Mouse (Mus musculus): Measurements from ENCODE around the gene Minos1. TPM values are rescaled to one million over a fixed set of nuclear protein-coding genes. Genes with fewer than 3 reads are reported as not detected.

Gene Minos1
- total RNA-seq, 2 experiments from 2014 or later: 203 to 215 TPM

DNA sequence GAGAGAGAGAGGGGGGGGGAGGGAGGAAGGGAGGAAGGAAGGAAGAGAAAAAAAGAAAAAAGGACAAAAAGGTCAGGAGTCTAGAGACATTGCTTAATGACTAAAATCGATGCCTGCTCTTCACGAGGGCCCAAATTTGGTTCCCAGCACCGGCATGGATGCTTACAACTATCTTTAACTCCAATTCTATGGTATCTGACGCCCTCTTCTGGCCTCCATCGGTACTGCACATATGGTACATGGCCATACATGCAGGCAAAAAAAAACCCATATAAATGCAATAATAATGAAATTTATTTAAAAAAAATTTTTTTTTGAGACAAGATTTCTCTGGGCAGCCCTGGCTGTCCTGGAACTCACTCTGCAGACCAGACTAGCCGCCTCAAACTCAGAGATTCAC is 20.5 kb upstream of the Minos1 start:
- DNase-seq (ENCODE audit: extremely low spot score in 1 of 2, low spot score in 2 of 2): no peak
- intact Hi-C loops (cut with DNase I): no loop called here

DNA sequence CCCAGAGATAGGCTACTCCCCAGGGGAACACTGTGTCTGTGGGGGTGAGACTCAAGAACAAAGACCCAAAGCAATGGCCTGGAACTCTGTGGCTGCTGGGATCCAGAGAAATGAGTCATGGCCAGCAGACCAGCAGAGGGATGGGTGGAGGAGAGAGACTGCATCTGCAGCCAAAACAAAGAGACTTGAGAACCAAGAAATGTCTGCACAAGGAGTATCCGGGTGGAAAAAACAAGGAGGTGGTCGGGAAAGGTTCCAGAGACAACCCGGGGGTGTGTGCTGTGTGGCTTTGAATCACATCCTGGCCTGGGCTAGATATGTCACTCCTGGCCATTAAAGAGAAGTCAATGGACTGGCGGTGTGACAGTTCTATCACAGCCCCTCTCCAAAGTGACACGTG is 15.8 kb upstream of the Minos1 start:
- intact Hi-C loops (cut with DNase I): no loop called here
- peak in 1 of 2 experiments; percentile 49 for DNase-seq (ENCODE audit: extremely low spot score in 1 of 2, low spot score in 2 of 2)

DNA sequence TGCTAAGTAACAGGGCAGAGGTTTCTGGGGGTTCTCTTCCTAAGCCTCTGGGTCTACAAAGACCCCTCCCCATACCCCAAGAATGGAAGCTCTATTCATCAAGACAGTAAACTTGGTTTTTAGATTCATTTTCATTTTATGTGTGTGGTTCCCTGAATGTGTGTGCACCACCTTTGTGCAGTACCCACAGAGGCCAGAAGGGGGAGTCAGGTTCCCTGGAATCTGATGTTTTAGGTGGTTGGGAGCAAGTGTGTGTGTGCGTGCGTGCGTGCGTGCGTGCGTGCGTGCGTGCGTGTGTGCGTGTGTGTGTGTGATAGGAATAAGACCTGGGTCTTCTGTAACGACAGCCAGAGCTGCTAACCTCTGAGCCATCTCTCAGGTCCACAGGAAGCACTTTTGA is 14.2 kb upstream of the Minos1 start:
- no peak for DNase-seq (ENCODE audit: extremely low spot score in 1 of 2, low spot score in 2 of 2)
- intact Hi-C loops (cut with DNase I): no loop called here

DNA sequence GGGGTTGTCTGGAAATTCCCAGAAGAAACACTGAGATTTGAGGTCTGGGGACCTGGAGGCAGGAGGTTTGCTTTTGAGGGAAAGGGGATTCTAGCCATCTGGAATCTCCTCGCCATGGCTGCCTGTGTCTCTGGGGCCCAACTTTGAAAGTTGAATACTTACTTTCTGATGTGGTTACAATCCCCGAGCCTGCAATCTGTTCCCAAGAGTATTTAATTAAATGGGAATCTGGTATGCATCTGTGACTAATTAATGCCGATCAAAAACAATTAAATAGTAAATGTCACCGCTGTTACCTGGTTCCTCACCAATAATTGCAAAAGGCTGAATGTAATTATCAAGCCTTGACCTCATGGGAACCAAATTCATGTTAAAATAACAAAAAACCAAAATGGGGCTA is 13.7 kb upstream of the Minos1 start:
- intact Hi-C loops (cut with DNase I): no loop called here

DNA sequence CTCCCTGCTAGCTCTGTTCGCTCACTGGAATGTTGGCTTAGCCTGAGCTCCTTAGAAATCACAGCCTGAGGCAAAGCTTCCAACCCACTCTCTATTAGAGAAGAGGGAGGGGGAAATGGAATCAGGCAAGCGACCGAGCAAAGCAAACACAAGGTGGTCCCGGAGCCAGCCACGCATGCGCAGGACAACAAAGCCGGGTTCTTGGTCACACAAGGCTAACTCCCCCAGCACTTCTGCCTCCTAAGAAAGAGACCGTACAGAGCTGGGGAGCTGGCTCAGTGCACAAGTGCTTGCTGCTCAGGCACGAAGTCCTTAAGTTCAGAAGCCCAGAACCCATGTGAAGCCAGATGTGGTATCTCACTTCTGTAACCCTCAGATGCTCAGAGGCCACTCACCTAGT is 12.1 kb upstream of the Minos1 start:
- intact Hi-C loops (cut with DNase I): no loop called here
- DNase-seq (ENCODE audit: extremely low spot score in 1 of 2, low spot score in 2 of 2): peak in 1 of 2 experiments; percentile 33

More for the DNA sequence above, 13.7 kb upstream of the Minos1 start:
- no peak for DNase-seq (ENCODE audit: extremely low spot score in 1 of 2, low spot score in 2 of 2)

DNA sequence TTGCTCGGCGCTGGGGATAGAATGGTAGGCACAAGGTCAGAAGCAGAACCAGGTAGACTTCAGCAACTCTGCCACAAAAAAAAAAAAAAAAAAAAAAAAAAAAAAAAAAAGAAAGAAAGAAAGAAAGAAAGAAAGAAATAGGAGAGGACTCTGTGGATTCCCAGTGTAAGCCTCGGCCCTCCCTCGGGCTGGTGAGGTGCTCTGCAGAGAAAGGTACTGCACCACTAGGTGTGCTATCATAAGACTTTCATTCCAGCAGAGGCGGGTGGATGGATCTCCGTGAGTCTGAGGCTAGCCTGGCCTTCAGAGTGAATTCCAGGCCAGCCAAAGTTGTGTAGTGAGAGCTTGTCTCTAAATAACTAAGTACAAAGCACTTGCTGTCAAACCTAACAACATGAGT is 10.9 kb upstream of the Minos1 start:
- intact Hi-C loops (cut with DNase I): no loop called here
- DNase-seq (ENCODE audit: extremely low spot score in 1 of 2, low spot score in 2 of 2): no peak

DNA sequence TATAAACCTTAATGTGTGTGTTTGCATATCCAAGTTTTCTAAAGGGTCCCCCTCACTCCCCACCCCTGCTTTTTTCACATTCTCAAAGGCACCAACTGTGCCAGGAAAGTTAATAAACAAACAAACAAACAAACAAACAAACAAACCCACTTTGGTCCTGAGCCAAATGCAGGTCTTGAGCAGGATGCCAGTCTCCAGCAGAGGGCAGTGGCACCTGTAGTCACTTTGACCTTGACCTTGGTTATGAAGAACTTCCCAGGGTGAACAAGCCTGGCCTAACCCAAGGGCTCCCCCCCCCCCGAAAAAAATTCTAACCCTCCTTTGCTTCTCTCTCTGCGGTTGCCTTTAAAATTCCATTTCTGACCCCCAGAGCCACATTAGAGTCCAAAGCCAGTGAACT is 9.4 kb upstream of the Minos1 start:
- DNase-seq (ENCODE audit: extremely low spot score in 1 of 2, low spot score in 2 of 2): no peak
- intact Hi-C loops (cut with DNase I): no loop called here

DNA sequence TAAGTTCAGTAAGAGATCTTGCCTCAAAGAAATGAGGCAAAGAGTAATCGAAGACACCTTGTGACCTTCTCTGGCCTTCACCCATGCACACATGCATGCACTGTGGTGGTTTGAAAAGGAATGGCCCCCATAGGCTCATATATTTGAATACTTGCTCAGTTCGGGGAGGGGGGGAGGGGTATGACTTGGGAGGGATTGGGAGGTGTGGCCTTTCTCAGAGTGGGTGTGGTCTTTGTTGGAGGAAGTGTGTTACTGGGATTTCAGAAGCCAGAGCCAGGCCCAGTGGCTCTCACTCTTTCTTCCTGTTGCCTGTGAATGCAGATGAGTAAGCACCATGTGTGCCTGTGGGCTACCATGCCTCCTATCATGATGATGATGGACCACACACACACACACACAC is 5.1 kb upstream of the Minos1 start:
- intact Hi-C loops (cut with DNase I): no loop called here
- no peak for DNase-seq (ENCODE audit: extremely low spot score in 1 of 2, low spot score in 2 of 2)

DNA sequence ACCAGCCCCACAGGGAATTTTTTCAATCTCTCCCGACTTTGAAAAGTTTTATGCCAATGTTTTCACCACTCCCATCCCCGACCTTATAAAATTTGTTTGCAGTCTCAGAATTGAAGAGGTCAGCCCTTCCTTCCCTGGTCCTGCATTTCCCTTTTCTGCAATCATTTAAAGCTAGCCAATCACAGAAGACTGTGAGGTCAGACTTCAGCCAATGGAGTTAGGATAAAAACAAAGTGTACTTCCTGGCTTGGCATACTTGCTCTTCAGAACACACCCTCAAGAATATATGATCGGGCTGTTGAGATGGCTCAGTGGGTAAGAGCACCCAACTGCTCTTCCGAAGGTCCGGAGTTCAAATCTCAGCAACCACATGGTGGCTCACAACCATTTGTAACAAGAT is 2.2 kb upstream of the Minos1 start:
- intact Hi-C loops (cut with DNase I): no loop called here
- no peak for DNase-seq (ENCODE audit: extremely low spot score in 1 of 2, low spot score in 2 of 2)

DNA sequence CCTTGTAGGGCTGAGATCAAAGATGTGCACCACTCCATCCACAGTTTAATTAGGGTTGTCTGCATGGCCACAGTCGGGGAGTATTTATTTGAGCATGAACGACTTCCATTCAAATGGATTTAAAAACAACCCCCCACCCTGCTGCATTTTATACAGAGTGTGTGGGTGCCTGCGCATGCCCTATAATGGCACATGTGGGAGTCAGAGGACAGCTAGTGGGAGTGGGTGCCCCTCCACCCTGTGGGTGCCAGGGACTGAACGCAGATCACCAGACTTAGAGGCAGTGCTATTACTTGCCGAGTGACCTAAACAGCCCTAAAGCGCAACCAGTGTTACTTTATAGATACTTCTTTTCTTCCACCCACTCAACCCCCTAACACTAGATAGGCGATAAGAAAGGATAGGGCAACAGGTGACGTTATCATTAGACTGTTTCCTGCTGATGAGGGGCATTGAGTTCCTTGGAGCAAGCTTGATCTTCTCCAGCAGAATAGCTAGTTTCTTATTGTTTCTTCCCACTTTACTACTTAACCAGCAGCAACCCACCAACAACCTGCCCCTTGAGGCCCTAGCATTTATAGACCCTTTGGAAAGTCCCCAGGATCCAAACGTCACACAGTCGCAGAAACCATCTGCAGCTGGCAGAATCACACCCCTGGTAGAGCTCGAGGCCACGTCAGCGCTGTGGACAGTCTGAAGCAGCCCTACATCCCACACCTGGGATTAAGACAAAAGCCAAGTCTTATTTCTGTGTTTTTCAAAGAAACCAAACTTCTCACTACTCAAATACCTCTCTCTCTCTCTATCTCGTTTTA is 1.2 kb upstream of the Minos1 start:
- DNase-seq (ENCODE audit: extremely low spot score in 1 of 2, low spot score in 2 of 2): no peak
- intact Hi-C loops (cut with DNase I): no loop called here

DNA sequence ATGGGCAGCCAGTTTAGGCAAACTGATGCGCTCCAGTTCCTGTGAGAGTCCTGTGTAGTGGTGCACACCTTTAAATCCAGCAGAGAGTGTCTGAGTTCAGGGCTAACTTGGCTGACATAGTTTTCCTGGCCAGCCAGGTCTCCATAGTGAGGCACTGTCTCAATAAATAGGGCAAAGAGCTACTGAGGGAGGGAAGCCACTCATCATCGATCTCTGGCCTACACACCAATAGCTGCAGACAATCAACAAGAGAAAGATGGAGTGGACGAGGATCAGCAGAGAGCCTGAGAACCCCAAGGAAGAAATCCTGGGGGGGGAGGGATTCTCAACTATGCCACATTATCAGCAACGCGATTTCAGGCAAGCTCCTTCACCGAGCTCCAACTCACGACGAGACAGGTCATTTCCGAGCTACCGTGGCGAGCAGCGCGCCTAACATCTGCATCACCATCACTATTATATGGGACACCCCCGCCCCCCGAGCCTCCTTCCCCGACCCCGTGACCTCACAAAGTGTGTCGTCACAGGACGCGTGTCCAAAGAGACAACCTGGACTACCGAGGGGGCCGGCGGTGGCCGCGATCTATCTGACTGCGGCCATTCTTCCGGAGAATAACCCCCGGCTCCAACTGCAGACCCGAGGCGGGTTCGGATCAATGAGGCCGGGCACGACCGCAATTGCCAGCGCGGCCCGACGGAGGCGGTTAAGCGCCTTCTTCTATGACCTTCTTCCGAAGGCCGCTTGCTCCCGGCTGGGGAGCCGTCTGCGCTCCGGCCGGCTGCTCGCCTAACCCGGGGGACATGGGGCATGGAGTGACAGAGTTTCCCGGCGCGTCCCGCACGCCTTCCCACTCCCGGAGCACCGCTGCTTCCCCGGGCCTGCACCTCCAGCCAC is 860 bp downstream of the Minos1 start:
- intact Hi-C loops (cut with DNase I): no loop called here

DNA sequence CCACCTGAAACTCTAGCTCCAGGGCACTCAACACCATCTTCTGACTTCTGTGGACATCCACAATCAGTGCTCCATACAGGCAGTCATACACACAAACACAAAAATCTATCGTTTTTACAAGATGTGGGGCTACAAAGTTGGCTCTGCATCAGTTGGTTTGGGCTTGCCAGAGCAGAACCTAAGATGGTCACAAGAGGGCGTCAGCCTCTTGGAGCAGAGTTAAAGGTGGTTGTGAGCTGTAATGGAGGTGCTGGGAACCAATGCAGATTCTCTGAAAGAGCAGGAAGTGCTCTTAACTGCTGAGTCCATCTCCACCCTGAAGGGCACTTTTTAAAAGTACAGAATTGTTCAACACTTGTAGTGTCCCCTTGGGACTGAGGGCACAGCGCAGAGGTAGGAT is 4.4 kb downstream of the Minos1 start:
- intact Hi-C loops (cut with DNase I): no loop called here
- no peak for DNase-seq (ENCODE audit: extremely low spot score in 1 of 2, low spot score in 2 of 2)

More for the DNA sequence above, 860 bp downstream of the Minos1 start:
- DNase-seq (ENCODE audit: extremely low spot score in 1 of 2, low spot score in 2 of 2): peak in 1 of 2 experiments; percentile 76

DNA sequence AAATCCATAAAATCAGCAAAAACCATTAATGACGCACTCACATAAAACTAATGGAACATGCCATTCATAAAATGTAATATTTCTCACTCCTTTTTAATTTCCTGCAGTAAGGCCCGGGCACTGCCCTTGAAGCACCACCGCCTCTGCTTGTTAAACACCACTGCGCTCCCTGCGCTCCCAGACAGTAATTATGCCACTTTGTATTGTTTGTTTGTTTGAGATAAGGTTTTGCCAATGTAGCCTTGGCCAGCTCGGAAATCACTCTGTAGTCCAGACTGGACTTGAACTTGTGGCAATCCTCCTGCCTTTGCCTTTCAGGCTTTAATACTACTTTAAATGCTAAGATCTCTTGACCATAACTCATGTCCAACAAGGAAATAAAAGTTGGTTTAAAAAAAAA is 6.0 kb downstream of the Minos1 start:
- no peak for DNase-seq (ENCODE audit: extremely low spot score in 1 of 2, low spot score in 2 of 2)
- intact Hi-C loops (cut with DNase I): no loop called here

DNA sequence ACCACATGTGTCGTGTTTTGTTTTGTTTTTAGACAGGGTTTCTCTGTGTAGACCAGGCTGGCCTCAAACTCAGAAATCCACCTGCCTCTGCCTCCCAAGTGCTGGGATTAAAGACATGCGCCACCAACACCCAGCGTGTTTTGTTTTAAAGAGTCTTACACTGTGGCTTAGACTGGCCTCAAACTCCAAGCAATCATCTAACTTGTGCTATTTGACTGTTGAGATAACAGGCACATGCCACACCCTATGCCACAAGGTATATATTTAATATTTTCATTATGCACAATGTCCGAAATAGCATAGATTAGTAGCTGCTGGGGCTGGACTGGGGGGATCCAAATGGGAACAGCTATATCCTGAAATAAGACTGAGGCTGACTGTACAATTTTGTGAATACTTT is 8.4 kb downstream of the Minos1 start:
- intact Hi-C loops (cut with DNase I): no loop called here

DNA sequence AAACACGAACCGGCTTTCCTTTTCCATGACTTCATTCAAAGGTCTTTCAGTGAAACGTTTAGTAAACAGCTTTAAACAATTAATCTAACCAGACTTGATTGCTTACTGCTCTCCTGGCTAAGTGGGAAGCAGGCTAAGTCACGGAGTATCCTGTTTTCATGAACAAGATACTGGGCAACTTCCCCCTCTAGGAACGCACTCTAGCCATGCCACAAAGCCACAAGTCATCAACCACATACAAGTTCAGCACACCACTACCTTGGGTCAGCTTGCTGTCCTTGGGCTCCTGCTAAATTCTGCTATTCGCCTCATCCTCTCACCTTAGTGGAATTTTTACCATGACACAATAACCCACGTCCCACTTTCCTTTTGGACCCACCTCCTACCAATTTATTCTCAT is 9.9 kb downstream of the Minos1 start:
- intact Hi-C loops (cut with DNase I): no loop called here
- DNase-seq (ENCODE audit: extremely low spot score in 1 of 2, low spot score in 2 of 2): no peak

More for the DNA sequence above, 8.4 kb downstream of the Minos1 start:
- DNase-seq (ENCODE audit: extremely low spot score in 1 of 2, low spot score in 2 of 2): no peak

DNA sequence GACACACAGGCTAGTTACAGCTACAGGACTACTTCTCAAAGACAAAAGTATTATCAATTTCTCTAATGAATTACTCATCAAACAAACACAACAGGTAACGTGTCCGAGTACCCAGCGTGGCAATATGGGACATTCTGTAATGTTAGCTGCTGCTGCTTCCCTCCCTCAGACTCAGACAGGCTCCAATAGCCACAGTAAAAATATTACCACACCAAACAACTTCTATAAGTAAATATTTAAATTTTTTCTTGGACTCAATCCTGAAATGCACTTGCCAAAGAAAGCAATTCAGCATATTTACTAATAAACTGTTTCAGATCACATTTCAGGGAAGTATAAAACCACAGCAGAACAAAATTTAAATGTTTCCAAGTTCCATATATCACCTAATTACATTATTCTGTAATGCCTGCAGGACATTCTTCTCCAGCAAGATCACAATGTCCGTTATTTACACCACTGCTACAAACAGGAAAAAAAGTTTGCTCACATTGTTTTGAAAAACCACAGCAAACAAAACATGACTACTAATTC is 10.6 kb downstream of the Minos1 start:
- intact Hi-C loops (cut with DNase I): no loop called here
- no peak for DNase-seq (ENCODE audit: extremely low spot score in 1 of 2, low spot score in 2 of 2)

DNA sequence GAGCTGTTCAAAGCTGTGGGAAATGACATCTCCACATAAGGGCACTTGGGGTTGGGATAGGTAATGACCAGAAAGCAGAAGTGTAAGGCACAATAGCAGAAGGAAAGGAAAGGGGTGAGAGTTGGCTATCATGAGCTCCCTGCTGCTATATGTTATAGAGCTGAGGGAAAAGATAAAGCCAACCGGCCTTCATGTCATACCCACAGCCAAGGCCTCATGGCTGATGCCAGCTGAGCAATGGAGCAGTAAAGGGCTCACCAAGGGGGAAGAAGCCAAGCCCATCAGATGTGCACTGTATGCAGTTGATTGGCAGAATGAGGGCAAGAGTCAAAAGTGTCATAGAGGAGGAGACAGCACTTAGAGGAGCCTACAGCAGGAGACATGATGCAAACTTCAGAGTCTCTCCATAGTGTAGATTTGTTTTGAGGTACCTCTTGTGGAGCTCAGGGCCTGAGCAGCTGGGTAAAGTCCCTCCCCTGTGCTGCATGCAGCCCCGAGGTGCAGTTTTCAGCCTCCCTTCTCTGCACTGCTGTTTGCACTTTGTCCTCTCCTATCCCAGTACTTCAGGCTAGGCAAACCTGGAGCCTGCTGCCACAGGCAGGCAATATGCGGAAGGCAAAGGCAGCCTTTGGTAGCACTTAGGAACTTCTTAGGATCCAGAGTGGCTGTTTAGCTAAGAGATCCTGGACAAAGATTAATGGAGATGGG is 14.4 kb downstream of the Minos1 start:
- no peak for DNase-seq (ENCODE audit: extremely low spot score in 1 of 2, low spot score in 2 of 2)
- intact Hi-C loops (cut with DNase I): no loop called here

DNA sequence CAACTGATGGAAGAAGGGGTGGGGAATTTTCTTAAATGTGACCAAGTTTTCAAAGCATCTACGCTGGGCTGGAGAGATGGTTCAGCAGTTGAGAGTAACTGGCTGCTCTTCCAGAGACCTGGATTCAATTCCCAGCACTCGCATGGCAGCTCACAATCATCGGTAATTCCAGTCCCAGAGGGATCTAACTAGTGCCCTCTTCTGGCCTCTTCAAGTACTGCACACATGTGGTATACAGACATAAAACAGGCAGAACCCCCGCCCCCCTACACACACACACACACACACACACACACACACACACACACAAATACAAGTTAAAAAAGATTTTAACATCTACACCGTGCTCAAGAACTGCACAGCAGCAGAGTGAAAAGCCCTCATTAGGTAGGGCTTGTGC is 15.2 kb downstream of the Minos1 start:
- intact Hi-C loops (cut with DNase I): no loop called here
- DNase-seq (ENCODE audit: extremely low spot score in 1 of 2, low spot score in 2 of 2): no peak

DNA sequence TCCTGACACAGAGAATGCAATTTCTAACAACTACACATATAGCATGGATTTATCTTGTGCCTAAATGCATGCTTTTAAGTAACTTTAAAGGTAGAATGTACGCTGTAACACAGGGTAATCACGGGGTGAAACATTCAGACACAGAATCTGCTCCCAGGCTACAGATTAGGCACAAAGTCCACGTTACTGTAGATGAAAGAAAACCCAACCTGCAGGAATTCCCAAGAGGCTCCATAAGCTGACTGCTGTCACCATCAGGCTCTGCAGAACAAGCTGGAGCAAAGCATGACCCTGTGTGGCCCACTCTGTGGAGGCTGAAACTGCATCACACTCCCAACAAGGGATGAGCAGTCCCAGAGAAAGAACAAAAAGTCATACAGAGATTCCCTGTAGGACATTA is 18.4 kb downstream of the Minos1 start:
- DNase-seq (ENCODE audit: extremely low spot score in 1 of 2, low spot score in 2 of 2): no peak
- intact Hi-C loops (cut with DNase I): no loop called here
